Mouse (Mus musculus) stomach, postnatal 0 days (tissue): Measurements from ENCODE around the gene Bag3.

Experiments
- CTCF ChIP-seq: IDR thresholded peaks from 2 replicates; pipeline ENCODE4 v1.5.1; 2016; ENCODE audit warnings: antibody characterized with exemption, low read depth, mild to moderate bottlenecking, moderate library complexity
- EP300 ChIP-seq: optimal IDR thresholded peaks from 2 replicates; pipeline ENCODE3; 2016; ENCODE audit warnings: antibody characterized with exemption

GRCm38 (mm10) chr7:128581864-128582484, 58.6 kb downstream of the Bag3 start:
- no peak for TF ChIP-seq CTCF
- no peak for TF ChIP-seq EP300
